Mouse (Mus musculus) macrophage (primary cell): Measurements from ENCODE around the gene Dnajc15. TPM values are rescaled to one million over a fixed set of nuclear protein-coding genes. Genes with fewer than 3 reads are reported as not detected.
A peak's percentile ranks its signal among the peaks of the same experiment; 100 is the strongest.

Experiments
- H3K27ac ChIP-seq: fragments of 350-480 bp; formaldehyde crosslinking; 2 replicates; pipeline ENCODE4 v1.9.0; 2021
- H3K36me3 ChIP-seq: fragments of 350-480 bp; formaldehyde crosslinking; 2 replicates; pipeline ENCODE4 v1.9.0; 2021; ENCODE audit errors: inconsistent target
- H3K4me3 ChIP-seq: fragments of 350-480 bp; formaldehyde crosslinking; 2 replicates; pipeline ENCODE4 v1.9.0; 2021; ENCODE audit errors: inconsistent target
- H3K79me2 ChIP-seq: fragments of 350-480 bp; formaldehyde crosslinking; 2 replicates; pipeline ENCODE4 v1.9.0; 2021; ENCODE audit errors: inconsistent target
- WGBS: methylation state at CpG from one replicate; pipeline ENCODE4 v1.1.7; 2026; ENCODE audit warnings: inconsistent platforms; ENCODE audit not compliant: missing documents; 5-methylcytosine and 5-hydroxymethylcytosine counted together
- polyA plus RNA-seq: library from polyadenylated mRNA; stranded (reverse); fragments of 250-400 nt; gene quantifications from 3 replicates; pipeline ENCODE4 v1.2.4, GENCODE M21; 2018; ENCODE audit warnings: inconsistent platforms
- total RNA-seq, 78 experiments: library from RNA; depleted of rRNA; stranded (reverse); fragments of 250-400 nt; gene quantifications; 1 replicate in 9 of 78; 2 replicates in 24 of 78; 3 replicates in 43 of 78; 4 replicates in 2 of 78; pipeline ENCODE4 v1.2.4; 2018; ENCODE audit warnings: inconsistent platforms in 56 of 78

Gene Dnajc15
- total RNA-seq (2018; cell fraction: chromatin; rRNA removed) = 10 to 100 TPM in 9 of 26 experiments, 1 to 10 TPM in 17; 2.3 to 18.3 (median 7.8) TPM
- 10 to 100 TPM; 37.7 to 72.1 (median 54.1) TPM for total RNA-seq (2018; cell fraction: cytosol; rRNA removed)
- 10 to 100 TPM in 13 of 26 experiments, 1 to 10 TPM in 13; 4.0 to 22.7 (median 10.3) TPM for total RNA-seq (2018; cell fraction: nucleus; rRNA removed)
- 28.8 to 103 TPM (median 37.3 TPM) in 3 replicates for polyA plus RNA-seq

DNA sequence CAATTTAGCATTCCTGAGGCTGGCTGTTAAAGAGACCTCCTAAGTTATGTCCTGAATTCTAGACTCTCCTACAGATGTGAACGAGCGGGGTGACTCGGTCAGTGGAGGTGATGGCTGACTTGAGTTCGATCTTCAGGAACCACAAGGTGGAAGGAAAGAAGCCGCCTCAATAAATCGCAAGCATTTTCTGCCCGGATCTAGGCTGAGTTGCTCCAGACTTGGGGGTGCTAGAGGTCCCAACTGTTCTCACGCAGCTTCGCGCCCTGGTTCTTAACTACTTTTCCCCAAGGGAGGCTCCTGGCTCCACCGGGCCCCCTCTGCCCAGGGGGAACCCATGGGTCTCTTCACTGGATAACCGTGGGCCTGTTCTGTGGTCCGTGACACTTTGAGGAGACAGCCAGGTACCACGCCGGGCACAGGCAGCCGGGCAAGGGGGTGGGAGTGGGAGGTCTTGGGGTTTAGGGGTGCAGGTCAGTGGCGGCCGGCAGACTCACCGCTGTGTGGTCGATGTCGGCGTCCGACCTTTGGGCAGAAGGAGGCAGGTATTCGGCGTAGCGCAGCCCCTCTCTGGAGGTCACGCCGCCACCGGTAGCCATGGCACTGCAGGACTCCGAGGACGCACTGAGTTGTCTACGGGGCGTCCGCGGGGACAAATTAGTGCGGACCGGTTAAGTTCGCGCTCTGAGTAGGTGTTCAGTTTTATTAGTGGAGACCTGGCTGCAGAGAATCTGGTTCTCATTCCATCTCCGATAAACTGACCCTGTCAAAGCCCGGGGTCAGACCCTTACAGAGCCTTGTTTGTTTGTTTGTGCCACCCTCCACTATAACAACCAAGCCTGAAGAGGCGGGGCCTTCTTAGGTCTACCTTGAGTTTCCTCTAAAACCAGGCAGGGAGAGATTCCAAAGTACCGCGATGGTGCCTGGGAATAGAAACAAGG is at the start of gene Dnajc15:
TSS of gene Dnajc15 (minus strand) at position 822 of the 938 bp plus-strand sequence.
- peak within 1 kb of the TSS; percentile 58 for H3K27ac ChIP-seq
- peaks cover 51% of the 10 kb centered on the region; the same call in 1 of the 2 replicates for H3K79me2 ChIP-seq
- H3K4me3 ChIP-seq = peak within 1 kb of the TSS; percentile 92
- WGBS = 3% methylated on average over 44 of the region's 44 CpGs
- no peaks in the 10 kb centered on the region for H3K36me3 ChIP-seq

DNA sequence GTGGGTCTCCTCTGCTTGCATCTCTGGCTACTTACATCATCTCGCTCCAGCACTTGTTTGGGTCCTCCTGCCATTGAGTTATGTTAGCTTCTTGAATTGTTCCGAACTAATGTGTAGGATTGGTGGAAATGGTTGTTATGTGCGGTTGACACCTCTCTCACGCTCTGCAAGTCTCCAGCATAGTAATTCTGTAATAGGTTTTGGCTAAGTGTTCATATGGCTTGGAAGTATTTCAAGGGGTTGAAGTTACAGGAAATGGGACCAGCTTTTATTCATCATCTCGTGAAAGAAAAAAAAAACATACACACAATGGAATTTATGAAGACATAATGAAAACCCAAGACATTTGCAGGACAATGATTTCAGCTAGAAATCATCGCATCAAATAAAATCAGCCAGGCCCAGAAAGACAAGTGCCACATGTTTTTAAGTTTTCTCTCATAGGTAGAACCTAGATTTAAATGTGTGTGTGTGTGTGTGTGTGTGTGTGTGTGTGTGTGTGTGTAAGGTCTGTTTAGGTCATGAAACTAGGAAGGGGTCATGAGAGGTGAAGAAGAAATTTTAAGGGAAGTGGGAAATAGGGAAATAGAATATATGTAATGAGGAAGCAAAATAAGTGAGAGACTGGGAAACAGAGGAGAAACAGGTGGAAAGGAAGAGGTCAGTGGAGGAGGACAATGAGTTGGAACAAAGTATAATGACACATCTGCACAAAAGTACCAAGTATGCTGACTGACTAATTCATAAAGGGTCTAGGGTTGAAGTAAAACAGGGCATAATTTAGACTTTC is 48.3 kb upstream of the Dnajc15 start:
- H3K27ac ChIP-seq = no peak overlapping the region
- H3K79me2 ChIP-seq = peaks cover 73% of the 10 kb centered on the region; the same call in 1 of the 2 replicates
- 84% methylated on average over 6 of the region's 6 CpGs for WGBS
- H3K36me3 ChIP-seq = peaks cover 43% of the 10 kb centered on the region; the same call in 1 of the 2 replicates
- H3K4me3 ChIP-seq = no peak overlapping the region

DNA sequence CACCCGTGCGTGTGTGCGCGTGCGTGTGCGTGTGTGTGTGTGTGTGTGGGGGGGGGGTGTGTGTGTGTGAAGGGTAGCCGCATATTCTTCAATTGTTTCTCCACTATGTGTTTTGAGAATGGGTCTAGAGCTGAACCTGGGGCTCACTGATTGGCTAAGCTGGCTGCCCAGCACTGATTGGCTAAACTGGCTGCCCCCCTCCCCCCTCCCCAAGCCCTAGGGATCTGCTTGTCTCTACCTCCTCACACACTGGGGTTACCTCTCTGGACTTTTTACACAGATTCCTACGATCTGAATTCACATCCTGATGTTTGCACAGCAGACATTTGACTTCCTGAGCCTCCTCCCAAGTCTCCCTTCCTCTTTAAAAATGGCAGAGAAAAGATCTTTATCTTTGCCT is 46.7 kb upstream of the Dnajc15 start:
- no peak overlapping the region for H3K4me3 ChIP-seq
- peaks cover 31% of the 10 kb centered on the region; the same call in 1 of the 2 replicates for H3K36me3 ChIP-seq
- 56% methylated on average over 2 of the region's 8 CpGs for WGBS
- H3K27ac ChIP-seq = no peak overlapping the region
- H3K79me2 ChIP-seq = peaks cover 90% of the 10 kb centered on the region; the same call in 1 of the 2 replicates

DNA sequence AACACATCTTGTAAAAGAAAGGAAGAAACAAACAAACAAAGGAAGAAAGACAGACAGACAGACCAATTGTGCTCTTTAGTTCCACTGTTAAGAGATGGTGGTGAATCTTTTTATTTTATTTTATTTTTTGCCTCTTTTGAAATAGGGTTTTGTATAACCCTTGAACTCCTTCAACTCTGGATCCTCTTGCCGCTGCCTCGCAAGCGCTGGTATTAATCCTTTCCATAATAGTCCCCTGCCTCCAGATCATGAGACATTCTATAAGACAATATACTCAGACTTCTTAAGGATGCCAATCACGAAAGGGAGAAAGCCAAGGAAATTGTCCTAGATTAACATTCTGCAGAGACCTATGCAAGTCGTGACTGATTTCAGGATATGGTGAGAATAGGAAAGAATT is 40.9 kb upstream of the Dnajc15 start:
- peaks cover 100% of the 10 kb centered on the region for H3K79me2 ChIP-seq
- 100% methylated on average over 5 of the region's 5 CpGs for WGBS
- no peak overlapping the region for H3K27ac ChIP-seq
- peaks cover 54% of the 10 kb centered on the region for H3K36me3 ChIP-seq
- H3K4me3 ChIP-seq = no peak overlapping the region

DNA sequence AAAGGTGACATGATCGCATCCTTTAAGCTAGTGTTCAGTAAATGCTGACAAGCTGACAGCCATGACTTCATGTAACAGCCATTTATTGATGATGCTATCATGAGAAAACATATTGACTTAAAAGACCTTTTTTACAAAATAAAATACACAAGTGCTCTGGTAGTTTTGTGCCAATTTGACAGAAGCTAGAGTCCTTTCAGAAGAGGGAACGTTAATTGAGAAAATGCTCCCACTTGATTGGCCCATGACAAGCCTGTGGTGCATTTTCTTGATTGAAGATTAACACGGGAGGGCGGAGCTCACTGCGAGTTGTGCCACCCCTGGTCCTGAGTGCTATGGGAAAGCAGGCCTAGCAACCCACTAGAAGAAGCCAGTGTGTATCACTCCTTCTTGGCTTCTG is 31.7 kb upstream of the Dnajc15 start:
- WGBS = 95% methylated on average over 5 of the region's 5 CpGs
- Histone ChIP-seq H3K36me3 (0 out of 2 replicates have a peak, but pooled peaks cover 8% of the 10 kb centered on the region), H3K79me2 (peaks cover 74% of the 10 kb centered on the region), H3K27ac (no peak overlapping the region), H3K4me3 (no peak overlapping the region)

DNA sequence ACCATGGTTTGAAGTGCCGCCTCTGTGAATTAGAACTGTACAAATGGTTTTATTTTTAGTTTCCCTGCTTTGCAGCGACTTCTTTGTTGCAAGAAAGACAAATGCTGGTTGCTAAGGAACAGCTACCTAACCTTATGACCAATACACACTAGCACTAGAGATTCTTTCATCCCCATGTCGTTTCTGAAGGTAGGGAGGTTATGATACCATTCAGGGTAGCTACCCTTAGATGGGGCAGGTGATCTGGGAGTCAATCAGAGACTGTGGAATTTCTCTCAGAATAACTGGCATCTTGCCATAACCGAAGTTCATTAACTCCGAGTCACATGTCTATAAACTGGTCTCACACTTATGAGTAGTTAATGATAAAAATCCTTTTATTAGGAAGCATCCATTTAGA is 30.5 kb upstream of the Dnajc15 start:
- Histone ChIP-seq H3K4me3 (peak overlapping the region; percentile 79), H3K36me3 (0 out of 2 replicates have a peak, but pooled peaks cover 8% of the 10 kb centered on the region), H3K27ac (no peak overlapping the region), H3K79me2 (peaks cover 63% of the 10 kb centered on the region)
- 40% methylated on average over 5 of the region's 5 CpGs for WGBS

DNA sequence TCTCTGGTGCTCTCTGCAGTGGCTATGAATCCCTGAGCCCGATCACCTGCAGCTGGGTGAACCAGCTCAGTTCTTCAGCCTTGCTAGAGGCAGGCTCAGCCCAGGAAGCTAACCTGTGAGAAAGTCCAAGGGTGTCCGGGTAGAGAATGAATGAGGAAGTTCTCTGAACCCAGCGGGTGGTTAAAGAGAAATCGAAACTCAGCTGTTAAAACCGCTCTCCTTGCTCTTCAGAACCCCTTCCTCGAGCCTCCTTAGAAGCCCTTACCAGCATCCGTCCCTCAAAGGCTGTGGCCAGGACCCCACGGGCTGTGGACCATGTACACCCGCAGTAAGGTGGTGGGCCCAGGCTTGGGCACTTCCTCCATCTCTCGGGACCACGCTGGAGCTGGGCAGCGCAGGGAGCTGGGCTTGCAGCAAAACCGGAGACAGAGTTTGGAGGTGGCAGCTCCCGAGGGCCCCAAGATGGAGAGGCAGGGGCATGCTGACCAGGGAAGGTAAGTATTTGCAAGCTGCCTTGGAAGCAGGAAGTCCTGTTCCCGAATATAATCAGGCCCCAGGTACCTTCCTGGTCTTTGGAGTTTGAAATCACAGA is 29.3 kb upstream of the Dnajc15 start, which contains the start of gene Epsti1:
TSS of gene Epsti1 (plus strand) at position 69 of the 592 bp plus-strand sequence.
- Histone ChIP-seq H3K4me3 (peak within 1 kb of the TSS; percentile 79), H3K79me2 (peaks cover 51% of the 10 kb centered on the region), H3K36me3 (no peaks in the 10 kb centered on the region), H3K27ac (peak within 1 kb of the TSS; percentile 82)
- 0% methylated on average over 15 of the region's 15 CpGs for WGBS

DNA sequence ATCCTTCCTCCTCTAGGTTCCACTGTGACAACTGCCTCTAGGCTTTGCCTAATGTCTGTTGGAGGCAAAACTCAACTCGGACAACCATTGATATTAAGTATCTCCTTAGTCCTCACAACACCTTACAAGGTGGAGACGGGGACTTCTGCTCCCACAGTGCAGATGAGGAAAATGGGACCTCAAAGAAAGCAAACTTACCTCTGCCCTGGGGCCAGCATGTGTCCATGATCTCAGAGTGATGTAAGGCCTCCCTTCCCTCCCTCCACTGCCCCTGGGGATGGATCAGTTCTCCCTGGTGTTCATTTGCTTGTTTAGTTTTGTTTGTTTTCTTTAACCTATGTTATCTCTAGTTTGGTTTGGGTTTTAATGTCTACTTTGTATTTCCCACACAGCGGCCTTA is 27.6 kb upstream of the Dnajc15 start:
- H3K27ac ChIP-seq = no peak overlapping the region
- no peaks in the 10 kb centered on the region for H3K36me3 ChIP-seq
- H3K79me2 ChIP-seq = peaks cover 33% of the 10 kb centered on the region
- no peak overlapping the region for H3K4me3 ChIP-seq
- WGBS = 96% methylated on average over 3 of the region's 3 CpGs

DNA sequence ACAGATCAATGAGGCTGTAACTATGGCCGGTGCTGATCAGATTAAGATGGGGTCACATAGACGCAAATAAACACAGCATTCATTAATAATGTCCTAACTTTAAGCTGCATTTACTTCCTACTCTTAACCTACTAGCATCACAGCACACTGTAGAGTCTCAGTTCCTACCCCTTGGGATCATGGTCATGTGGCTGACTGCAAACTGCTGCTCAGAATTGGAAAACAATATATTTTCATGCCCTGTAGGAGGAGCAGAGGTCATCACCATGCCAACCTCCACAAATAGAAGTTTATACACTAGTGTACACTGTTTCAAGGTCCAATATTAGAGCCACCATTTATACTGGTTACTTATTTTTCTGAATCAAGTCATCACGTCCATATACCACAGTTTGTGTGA is 21.0 kb upstream of the Dnajc15 start:
- H3K27ac ChIP-seq = no peak overlapping the region
- no peaks in the 10 kb centered on the region for H3K79me2 ChIP-seq
- no peak overlapping the region for H3K4me3 ChIP-seq
- 89% methylated on average over 3 of the region's 3 CpGs for WGBS
- H3K36me3 ChIP-seq = no peaks in the 10 kb centered on the region

DNA sequence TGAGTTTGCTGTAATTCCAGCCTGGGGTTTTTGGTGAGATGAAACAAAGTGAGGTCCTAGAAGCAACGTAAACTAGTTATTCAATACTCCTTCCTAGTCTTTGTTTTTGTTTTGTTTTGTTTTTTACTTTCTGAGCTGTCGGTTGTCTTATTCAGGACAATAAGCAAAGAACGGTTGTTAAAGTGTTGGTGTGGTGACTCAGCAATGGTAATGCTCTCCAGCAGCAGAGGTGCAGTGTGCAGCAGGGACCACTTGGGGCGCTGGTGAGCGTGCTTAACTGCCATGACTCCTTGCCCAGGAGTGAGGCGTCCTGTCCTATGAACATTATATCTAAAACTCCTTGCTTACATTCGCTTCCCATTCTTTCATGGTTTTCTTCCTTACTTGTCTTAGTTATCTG is 15.0 kb upstream of the Dnajc15 start:
- H3K27ac ChIP-seq = no peak overlapping the region
- no peaks in the 10 kb centered on the region for H3K79me2 ChIP-seq
- WGBS = 90% methylated on average over 6 of the region's 7 CpGs
- no peaks in the 10 kb centered on the region for H3K36me3 ChIP-seq
- no peak overlapping the region for H3K4me3 ChIP-seq

DNA sequence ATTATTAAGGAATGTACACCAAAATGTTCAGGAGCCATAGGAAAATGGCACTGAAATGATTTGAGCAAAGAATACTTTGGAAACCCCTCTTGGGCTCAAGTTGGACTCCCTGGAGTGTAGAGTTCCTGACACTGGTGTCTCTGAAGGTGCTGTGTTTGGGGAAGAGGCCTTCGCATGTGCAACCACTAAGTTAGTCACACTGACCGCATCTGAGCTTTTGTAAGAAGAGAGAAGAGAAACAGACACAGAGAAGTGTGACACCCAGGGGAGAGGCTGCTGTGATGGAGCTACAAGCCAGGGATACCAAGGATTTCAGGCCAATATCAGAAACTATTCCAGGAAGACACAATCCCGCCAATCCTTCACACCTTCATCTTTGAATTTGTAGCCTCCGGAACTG is 12.0 kb upstream of the Dnajc15 start:
- Histone ChIP-seq H3K79me2 (no peaks in the 10 kb centered on the region), H3K4me3 (no peak overlapping the region), H3K36me3 (no peaks in the 10 kb centered on the region), H3K27ac (no peak overlapping the region)
- WGBS = 74% methylated on average over 4 of the region's 4 CpGs

DNA sequence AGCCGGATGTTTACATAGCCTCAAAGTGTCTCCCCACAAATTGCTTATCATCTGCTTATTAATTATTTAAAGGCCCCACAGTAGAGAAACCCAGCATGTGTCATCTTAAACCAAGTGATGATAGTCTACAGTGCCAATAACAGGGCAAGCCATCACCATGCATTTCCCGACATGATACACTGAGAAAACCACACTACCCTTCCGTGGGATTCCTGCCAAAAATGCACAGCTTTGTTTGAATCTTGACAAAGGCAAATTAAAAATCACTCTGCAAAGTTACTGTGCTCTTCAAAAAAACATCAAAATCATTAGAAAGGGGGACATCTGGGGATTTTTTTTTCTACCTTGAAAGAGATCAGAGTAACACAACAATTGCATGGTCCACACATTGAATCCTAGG is 11.5 kb upstream of the Dnajc15 start:
- Histone ChIP-seq H3K79me2 (no peaks in the 10 kb centered on the region), H3K27ac (no peak overlapping the region), H3K4me3 (no peak overlapping the region), H3K36me3 (no peaks in the 10 kb centered on the region)
- 98% methylated on average over 3 of the region's 3 CpGs for WGBS

DNA sequence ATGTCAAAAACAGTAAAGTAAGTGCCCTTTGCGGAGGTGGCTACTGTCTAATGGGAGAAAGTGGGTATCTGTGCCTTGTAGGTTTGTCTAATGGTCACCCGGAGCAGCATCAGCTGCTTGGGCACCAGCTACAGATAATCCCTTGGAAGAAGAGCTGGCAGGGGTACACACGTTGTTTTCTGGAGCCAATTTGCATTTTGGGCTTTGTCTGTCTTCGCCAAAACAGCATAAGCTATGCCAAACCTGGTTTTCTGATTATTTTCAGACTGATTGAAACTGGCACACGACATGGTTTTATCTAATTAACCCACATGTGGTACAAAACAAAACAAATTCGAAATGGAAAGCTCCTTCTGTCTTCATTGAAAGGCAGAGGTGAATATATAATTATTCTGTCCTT is 7.7 kb upstream of the Dnajc15 start:
- H3K36me3 ChIP-seq = no peaks in the 10 kb centered on the region
- H3K4me3 ChIP-seq = no peak overlapping the region
- 96% methylated on average over 6 of the region's 6 CpGs for WGBS

DNA sequence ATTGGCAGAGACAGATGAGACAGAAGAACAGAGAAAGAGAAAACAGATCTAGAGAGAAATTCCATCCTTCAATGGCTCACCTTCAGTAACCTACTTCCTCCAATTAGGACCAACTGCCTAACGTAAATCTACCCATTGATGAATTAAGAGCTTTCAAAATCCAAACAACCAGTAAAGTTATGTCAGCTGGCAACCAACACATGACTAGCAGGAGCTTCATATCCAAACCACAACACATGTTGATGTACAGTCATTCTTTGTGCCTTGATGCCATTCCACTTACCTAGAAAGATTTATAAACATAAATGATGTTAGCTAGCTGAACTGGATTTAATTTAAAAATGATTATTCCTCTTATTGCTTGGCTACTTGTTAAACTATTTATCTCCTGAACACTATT is 7.1 kb upstream of the Dnajc15 start:
- H3K79me2 ChIP-seq = no peaks in the 10 kb centered on the region
- no peak overlapping the region for H3K4me3 ChIP-seq
- WGBS = 93% methylated on average over 1 of the region's 1 CpGs
- no peak overlapping the region for H3K27ac ChIP-seq
- H3K36me3 ChIP-seq = no peaks in the 10 kb centered on the region

More for the DNA sequence above, 7.7 kb upstream of the Dnajc15 start:
- no peak overlapping the region for H3K27ac ChIP-seq
- no peaks in the 10 kb centered on the region for H3K79me2 ChIP-seq
